Mouse (Mus musculus): ENCODE measurements around the gene Mecom.

DNA sequence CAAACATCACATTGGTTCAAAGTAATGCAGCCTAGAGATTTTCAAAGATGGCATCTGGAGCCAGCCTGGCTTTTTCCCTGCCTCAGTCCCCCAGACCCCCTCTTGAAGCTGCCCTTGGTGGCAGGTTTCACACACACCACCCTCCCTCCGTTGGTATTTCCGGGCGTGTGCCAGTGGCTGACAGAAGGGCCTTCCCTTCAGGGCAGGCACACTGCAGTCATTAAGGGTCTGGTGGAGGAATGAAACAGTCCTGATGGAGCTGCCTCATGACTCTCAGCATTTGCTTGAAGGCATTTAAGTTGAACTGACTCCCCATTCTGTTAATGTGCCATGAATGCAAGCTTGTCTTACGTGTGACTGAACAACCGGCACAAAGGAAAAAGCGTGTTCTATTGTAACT lies 94.8 kb downstream of the Mecom start:
- no peak for TF ChIP-seq POLR2A (IDR thresholded peaks at IDR 0.05; ENCODE audit: extremely low read depth, insufficient read depth, low read length)
- TF ChIP-seq CTCF (IDR thresholded peaks at IDR 0.05; ENCODE audit: extremely low read depth, insufficient read depth, low read length) = no peak

Measured in cortical plate, adult 2 months (tissue).